ENCODE assay signal across 8 mouse cellular contexts in the genomic region with DNA sequence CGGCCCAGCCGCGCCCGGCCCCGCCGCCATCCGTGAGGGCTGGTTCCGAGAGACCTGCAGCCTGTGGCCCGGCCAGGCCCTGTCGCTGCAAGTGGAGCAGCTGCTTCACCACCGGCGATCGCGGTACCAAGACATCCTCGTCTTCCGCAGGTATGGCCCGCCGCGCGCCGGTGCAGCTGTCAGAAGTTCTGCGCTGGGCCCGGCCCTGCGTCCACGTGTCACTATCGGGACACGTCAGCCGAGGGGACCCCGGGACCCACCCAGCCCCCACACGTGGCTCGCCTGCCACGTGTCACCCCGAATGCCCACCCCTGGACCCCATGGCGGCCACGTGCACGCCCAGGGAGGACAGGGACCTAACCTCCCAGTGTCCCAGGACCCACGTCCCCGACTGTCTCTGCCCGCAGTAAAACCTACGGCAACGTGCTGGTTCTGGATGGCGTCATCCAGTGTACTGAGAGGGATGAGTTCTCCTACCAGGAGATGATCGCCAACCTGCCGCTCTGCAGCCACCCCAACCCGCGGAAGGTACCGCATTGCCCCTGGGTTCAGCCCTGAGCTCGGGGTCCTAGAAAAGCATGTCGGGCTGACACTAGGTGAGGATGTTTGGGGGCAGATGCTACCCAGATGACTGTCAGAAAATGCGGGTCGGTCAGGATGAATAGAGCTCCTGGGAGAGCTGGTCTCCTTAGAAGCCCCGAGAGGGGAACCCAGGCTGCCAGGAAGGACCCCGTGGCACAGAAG. TPM values are rescaled to one million over a fixed set of nuclear protein-coding genes. Genes with fewer than 3 reads are reported as not detected.
A peak's percentile ranks its signal among the peaks of the same experiment; 100 is the strongest.
DNase-seq lines count a peak whose midpoint lies in the region; ATAC-seq and TF ChIP-seq lines count a peak whose summit lies in the region.

No protein-coding gene starts in this region.

- no peaks in the 10 kb centered on the region for H3K9me3 ChIP-seq in kidney, embryonic 14.5 days (ENCODE audit: control insufficient read depth, low read length)
- no peaks in the 10 kb centered on the region for H3K9me3 ChIP-seq in ES-E14 (ENCODE audit: control insufficient read depth, insufficient read depth, low read depth, low read length)
- no peaks in the 10 kb centered on the region for H3K9me3 ChIP-seq in hindbrain, embryonic 12.5 days (replicated peaks)
- no peaks in the 10 kb centered on the region for H3K9me3 ChIP-seq in megakaryocyte, embryonic 14.5 days

- ATAC-seq in kidney, embryonic 14.5 days (ENCODE audit: low FRiP score, low TSS enrichment) = peak; percentile 32
- peak; percentile 7 for ATAC-seq in common myeloid progenitor, adult 5-6 weeks (replicated peaks; ENCODE audit: low read depth, poor library complexity, severe bottlenecking)
- no peak; the same call in 1 of the 2 replicates for ATAC-seq in hindbrain, embryonic 12.5 days (ENCODE audit: low FRiP score)
- ATAC-seq in activated CD4-positive, CD25-positive, alpha-beta regulatory T cell, adult 4 months = no peak
- ATAC-seq in CD4-positive, CD25-positive, alpha-beta regulatory T cell, adult 4 months = no peak

- in situ Hi-C loops in ES-E14 (cut with MboI; ENCODE audit: low sequenced_read_pairs in 2 of 2, unreplicated experiment in 2 of 2) = no loop called here

- H3K36me3 ChIP-seq in kidney, embryonic 14.5 days (ENCODE audit: control insufficient read depth, insufficient read depth, low read length) = peaks cover 37% of the 10 kb centered on the region
- H3K36me3 ChIP-seq in ES-E14 (ENCODE audit: control insufficient read depth, insufficient read depth, low read length, poor library complexity, severe bottlenecking) = peaks cover 42% of the 10 kb centered on the region
- H3K36me3 ChIP-seq in hindbrain, embryonic 12.5 days = peaks cover 36% of the 10 kb centered on the region
- H3K36me3 ChIP-seq in megakaryocyte, embryonic 14.5 days (replicated peaks; ENCODE audit: low read length) = peaks cover 42% of the 10 kb centered on the region

- no peak for DNase-seq in kidney, adult 9 months
- no peak for DNase-seq in ES-E14 (ENCODE audit: low read depth, low spot score)

- H3K4me2 ChIP-seq in kidney, embryonic 14.5 days (replicated peaks; ENCODE audit: low read depth, low read length) = peak overlapping the region; percentile 88
- H3K4me2 ChIP-seq in hindbrain, embryonic 12.5 days (replicated peaks) = peak overlapping the region; percentile 94

- whole genome bisulfite sequencing in kidney, embryonic 14.5 days = under 1% methylated on average over 53 of the region's 53 CpGs
- WGBS in hindbrain, embryonic 12.5 days = under 1% methylated on average over 53 of the region's 53 CpGs

- peak overlapping the region; percentile 98 for H3K4me3 ChIP-seq in kidney, embryonic 14.5 days (ENCODE audit: low read length)
- H3K4me3 ChIP-seq in ES-E14 (ENCODE audit: insufficient read depth in 1 of 2, low read depth in 1 of 2, low read length in 2 of 2, poor library complexity in 1 of 2, severe bottlenecking in 1 of 2) = peak overlapping the region; percentile 84 to 97
- peak overlapping the region; percentile 98 for H3K4me3 ChIP-seq in hindbrain, embryonic 12.5 days
- peak overlapping the region; percentile 99 for H3K4me3 ChIP-seq in megakaryocyte, embryonic 14.5 days (replicated peaks)

- H3K27me3 ChIP-seq in kidney, embryonic 14.5 days (ENCODE audit: control insufficient read depth, insufficient read depth, low read length) = no peaks in the 10 kb centered on the region
- no peaks in the 10 kb centered on the region for H3K27me3 ChIP-seq in hindbrain, embryonic 12.5 days
- no peaks in the 10 kb centered on the region for H3K27me3 ChIP-seq in megakaryocyte, embryonic 14.5 days (replicated peaks)

- H3K27ac ChIP-seq in kidney, embryonic 14.5 days (ENCODE audit: low read depth, low read length) = no peak overlapping the region
- peak overlapping the region; percentile 24 for H3K27ac ChIP-seq in ES-E14 (ENCODE audit: insufficient read depth, low read depth, low read length, poor library complexity, severe bottlenecking)
- peak overlapping the region; percentile 31; the same call in 1 of the 2 replicates for H3K27ac ChIP-seq in hindbrain, embryonic 12.5 days

- H3K9ac ChIP-seq in kidney, embryonic 14.5 days (ENCODE audit: low read depth, low read length) = peak overlapping the region; percentile 72
- H3K9ac ChIP-seq in ES-E14 (ENCODE audit: insufficient read depth, low read depth, low read length, poor library complexity, severe bottlenecking) = peak overlapping the region; percentile 86
- H3K9ac ChIP-seq in hindbrain, embryonic 12.5 days = peak overlapping the region; percentile 84

- peaks cover 15% of the 10 kb centered on the region; the same call in 1 of the 2 replicates for H3K4me1 ChIP-seq in kidney, embryonic 14.5 days (ENCODE audit: control insufficient read depth, insufficient read depth, low read length)
- peaks cover 0 to 17% of the 10 kb centered on the region in 2 experiments; a peak in 1 of 4 replicates for H3K4me1 ChIP-seq in ES-E14 (ENCODE audit: control insufficient read depth in 2 of 2, insufficient read depth in 2 of 2, low read length in 2 of 2, poor library complexity in 1 of 2)
- peaks cover 17% of the 10 kb centered on the region for H3K4me1 ChIP-seq in hindbrain, embryonic 12.5 days
- H3K4me1 ChIP-seq in megakaryocyte, embryonic 14.5 days = peaks cover 62% of the 10 kb centered on the region

TF ChIP-seq in ES-E14, 5 proteins besides CTCF, POLR2A, EP300 and RAD21:
- no peak for TF ChIP-seq ZC3H11A (IDR thresholded peaks at IDR 0.05; ENCODE audit: borderline replicate concordance, low read depth, low read length)
- no peak for TF ChIP-seq CHD2 (IDR thresholded peaks at IDR 0.05; ENCODE audit: low read depth, low read length)
- no peak for TF ChIP-seq MAFK (IDR thresholded peaks at IDR 0.05; ENCODE audit: insufficient read depth, low read depth, low read length)
- TF ChIP-seq ZNF384 (IDR thresholded peaks at IDR 0.05; ENCODE audit: low read depth, low read length) = no peak
- no peak for TF ChIP-seq HCFC1 (IDR thresholded peaks at IDR 0.05; ENCODE audit: borderline replicate concordance, insufficient read depth, low read length)

RNA-seq across cellular contexts. Expression of a gene that starts 0.5 kb away (rescaled TPM):
- 214 and 242 TPM in 2 replicates for polyA plus RNA-seq in kidney, embryonic 14.5 days (2014; fragmentation: Nextera tagmentation; extraction: Ambion mirVana)
- total RNA-seq in ES-E14 (2012; rRNA removed) = 165 and 199 TPM in 2 replicates
- total RNA-seq in common myeloid progenitor, adult 5-6 weeks (2017) = 30.3 and 47.1 TPM in 2 replicates
- polyA plus RNA-seq in hindbrain, embryonic 12.5 days (2016; fragmentation: Nextera tagmentation; extraction: Ambion mirVana) = 143 and 148 TPM in 2 replicates
- polyA plus RNA-seq in megakaryocyte, embryonic 14.5 days (2012; ENCODE audit: insufficient read depth, low replicate concordance) = 215 and 385 TPM in 2 replicates
- 1 to 10 TPM; 7.9 to 9.9 TPM for polyA plus RNA-seq in activated CD4-positive, CD25-positive, alpha-beta regulatory T cell, adult 4 months (2017; shearing (Covaris generic))
- 1 to 10 TPM; 5.0 to 5.4 TPM for polyA plus RNA-seq in CD4-positive, CD25-positive, alpha-beta regulatory T cell, adult 4 months (2017; shearing (Covaris generic))

RNA-seq across cellular contexts. Expression of a gene that starts 10.5 kb away (rescaled TPM):
- 0.37 TPM in 1 of 2 replicates, not detected in the other for polyA plus RNA-seq in kidney, embryonic 14.5 days (2014; fragmentation: Nextera tagmentation; extraction: Ambion mirVana)
- total RNA-seq in ES-E14 (2012; rRNA removed) = 3.7 and 5.9 TPM in 2 replicates
- 0.15 and 0.55 TPM in 2 replicates for total RNA-seq in common myeloid progenitor, adult 5-6 weeks (2017)
- 0.44 and 0.45 TPM in 2 replicates for polyA plus RNA-seq in hindbrain, embryonic 12.5 days (2016; fragmentation: Nextera tagmentation; extraction: Ambion mirVana)
- polyA plus RNA-seq in megakaryocyte, embryonic 14.5 days (2012; ENCODE audit: insufficient read depth, low replicate concordance) = not detected in 2 replicates
- polyA plus RNA-seq in activated CD4-positive, CD25-positive, alpha-beta regulatory T cell, adult 4 months (2017; shearing (Covaris generic)) = not detected
- polyA plus RNA-seq in CD4-positive, CD25-positive, alpha-beta regulatory T cell, adult 4 months (2017; shearing (Covaris generic)) = under 1 TPM in 1 of 2 experiments, not detected in 1; 0.36 TPM

RNA-seq across cellular contexts. Expression of a gene that starts 33.6 kb away (rescaled TPM):
- 65.7 and 101 TPM in 2 replicates for polyA plus RNA-seq in kidney, embryonic 14.5 days (2014; fragmentation: Nextera tagmentation; extraction: Ambion mirVana)
- total RNA-seq in ES-E14 (2012; rRNA removed) = 76.5 and 78.4 TPM in 2 replicates
- 60.0 and 74.0 TPM in 2 replicates for total RNA-seq in common myeloid progenitor, adult 5-6 weeks (2017)
- polyA plus RNA-seq in hindbrain, embryonic 12.5 days (2016; fragmentation: Nextera tagmentation; extraction: Ambion mirVana) = 92.3 and 97.6 TPM in 2 replicates
- polyA plus RNA-seq in megakaryocyte, embryonic 14.5 days (2012; ENCODE audit: insufficient read depth, low replicate concordance) = 15.4 and 23.5 TPM in 2 replicates
- polyA plus RNA-seq in activated CD4-positive, CD25-positive, alpha-beta regulatory T cell, adult 4 months (2017; shearing (Covaris generic)) = 10 to 100 TPM; 65.2 to 88.1 TPM
- polyA plus RNA-seq in CD4-positive, CD25-positive, alpha-beta regulatory T cell, adult 4 months (2017; shearing (Covaris generic)) = 100 to 1,000 TPM in 1 of 2 experiments, 10 to 100 TPM in 1; 92.7 to 146 TPM

RNA-seq across cellular contexts. Expression of a gene that starts 35.0 kb away (rescaled TPM):
- 183 TPM in 2 replicates for polyA plus RNA-seq in kidney, embryonic 14.5 days (2014; fragmentation: Nextera tagmentation; extraction: Ambion mirVana)
- total RNA-seq in ES-E14 (2012; rRNA removed) = 229 and 259 TPM in 2 replicates
- 567 and 596 TPM in 2 replicates for total RNA-seq in common myeloid progenitor, adult 5-6 weeks (2017)
- polyA plus RNA-seq in hindbrain, embryonic 12.5 days (2016; fragmentation: Nextera tagmentation; extraction: Ambion mirVana) = 333 and 353 TPM in 2 replicates
- polyA plus RNA-seq in megakaryocyte, embryonic 14.5 days (2012; ENCODE audit: insufficient read depth, low replicate concordance) = 18.5 TPM in 1 of 2 replicates, not detected in the other
- polyA plus RNA-seq in activated CD4-positive, CD25-positive, alpha-beta regulatory T cell, adult 4 months (2017; shearing (Covaris generic)) = 100 to 1,000 TPM; 149 to 181 TPM
- polyA plus RNA-seq in CD4-positive, CD25-positive, alpha-beta regulatory T cell, adult 4 months (2017; shearing (Covaris generic)) = 100 to 1,000 TPM; 158 to 201 TPM

RNA-seq across cellular contexts. Expression of a gene that starts 51.3 kb away (rescaled TPM):
- polyA plus RNA-seq in kidney, embryonic 14.5 days (2014; fragmentation: Nextera tagmentation; extraction: Ambion mirVana) = not detected in 2 replicates
- 0.13 TPM in 1 of 2 replicates, not detected in the other for total RNA-seq in ES-E14 (2012; rRNA removed)
- total RNA-seq in common myeloid progenitor, adult 5-6 weeks (2017) = not detected in 2 replicates
- not detected in 2 replicates for polyA plus RNA-seq in hindbrain, embryonic 12.5 days (2016; fragmentation: Nextera tagmentation; extraction: Ambion mirVana)
- not detected in 2 replicates for polyA plus RNA-seq in megakaryocyte, embryonic 14.5 days (2012; ENCODE audit: insufficient read depth, low replicate concordance)
- not detected for polyA plus RNA-seq in activated CD4-positive, CD25-positive, alpha-beta regulatory T cell, adult 4 months (2017; shearing (Covaris generic))
- polyA plus RNA-seq in CD4-positive, CD25-positive, alpha-beta regulatory T cell, adult 4 months (2017; shearing (Covaris generic)) = not detected

Comparison
In these comparisons a context has a peak if more than half of its experiments do, and no peak if none do; other contexts are left out.
1. ATAC-seq: peak in kidney, embryonic 14.5 days (single experiment) and common myeloid progenitor, adult 5-6 weeks (single experiment); none in hindbrain, embryonic 12.5 days (single experiment), activated CD4-positive, CD25-positive, alpha-beta regulatory T cell, adult 4 months (single experiment) and CD4-positive, CD25-positive, alpha-beta regulatory T cell, adult 4 months (single experiment).
2. RNA of a gene that starts 0.5 kb away (polyA plus RNA-seq): 214 to 242 TPM in kidney, embryonic 14.5 days, 215 to 385 TPM in megakaryocyte, embryonic 14.5 days and 143 to 148 TPM in hindbrain, embryonic 12.5 days; 7.9 to 9.9 TPM in activated CD4-positive, CD25-positive, alpha-beta regulatory T cell, adult 4 months and 5.0 to 5.4 TPM in CD4-positive, CD25-positive, alpha-beta regulatory T cell, adult 4 months; every median in the first group is over 10 times any median in the second.
3. Peak in every context shown above with its lines, with median percentiles within 50 percentile points of each other: H3K4me3 ChIP-seq and H3K9ac ChIP-seq.